Mouse (Mus musculus): ENCODE results near the gene Upb1. TPM values are rescaled to one million over a fixed set of nuclear protein-coding genes. Genes with fewer than 3 reads are reported as not detected.
"Not testable (repeated sequence)": the region's sequence is repeated elsewhere in the genome, so short reads cannot be mapped to it uniquely, and the experiment has no call there.

The Upb1 gene
- polyA plus RNA-seq, 1 experiment from 2014 or later: 0.10 TPM

- H3K4me2 ChIP-seq: no peak overlapping the region
- no peaks in the 10 kb centered on the region for H3K27me3 ChIP-seq
- no peak overlapping the region for H3K9ac ChIP-seq
- 91% methylated on average over 8 of the region's 8 CpGs for WGBS
- H3K27ac ChIP-seq: no peak overlapping the region
- H3K4me3 ChIP-seq: no peak overlapping the region
- H3K4me1 ChIP-seq (replicated peaks): peaks cover 6% of the 10 kb centered on the region; the same call in 1 of the 2 replicates
- H3K36me3 ChIP-seq: no peaks in the 10 kb centered on the region
- ATAC-seq (ENCODE audit: low FRiP score): no peak
- H3K9me3 ChIP-seq: no peaks in the 10 kb centered on the region
These were observed 5.0 kb downstream of the Upb1 start for GRCm38 (mm10) chr10:75405916-75406315.

GRCm38 (mm10) chr10:75406755-75407154 is 5.8 kb downstream of the Upb1 start:
- H3K9ac ChIP-seq: no peak overlapping the region
- no peak overlapping the region for H3K4me2 ChIP-seq
- no peak overlapping the region for H3K27ac ChIP-seq
- no peaks in the 10 kb centered on the region for H3K36me3 ChIP-seq
- H3K9me3 ChIP-seq: no peaks in the 10 kb centered on the region
- no peaks in the 10 kb centered on the region for H3K27me3 ChIP-seq
- H3K4me1 ChIP-seq (replicated peaks): peaks cover 11% of the 10 kb centered on the region
- ATAC-seq (ENCODE audit: low FRiP score): no peak
- WGBS: 50% methylated on average over 13 of the region's 13 CpGs
- H3K4me3 ChIP-seq: no peak overlapping the region

- H3K27ac ChIP-seq: no peak overlapping the region
- H3K4me1 ChIP-seq (replicated peaks): peaks cover 11% of the 10 kb centered on the region
- no peak for ATAC-seq (ENCODE audit: low FRiP score)
- no peak overlapping the region for H3K4me3 ChIP-seq
- no peaks in the 10 kb centered on the region for H3K27me3 ChIP-seq
- no peak overlapping the region for H3K4me2 ChIP-seq
- no peak overlapping the region for H3K9ac ChIP-seq
- no peaks in the 10 kb centered on the region for H3K9me3 ChIP-seq
- H3K36me3 ChIP-seq: no peaks in the 10 kb centered on the region
- WGBS: 88% methylated on average over 4 of the region's 4 CpGs
These were observed 6.8 kb downstream of the Upb1 start for GRCm38 (mm10) chr10:75407741-75408140.

GRCm38 (mm10) chr10:75411343-75412113 is 10.6 kb downstream of the Upb1 start:
- not testable (repeated sequence) for H3K9me3 ChIP-seq; H3K27me3 ChIP-seq; H3K36me3 ChIP-seq; ATAC-seq (ENCODE audit: low FRiP score); H3K4me3 ChIP-seq; H3K27ac ChIP-seq; H3K4me2 ChIP-seq
- Histone ChIP-seq H3K9ac (peak overlapping the region; percentile 24; the same call in 1 of the 2 replicates), H3K4me1 (replicated peaks) (peaks cover 11% of the 10 kb centered on the region)
- WGBS: 33% methylated on average over 9 of the region's 10 CpGs

GRCm38 (mm10) chr10:75412114-75413103 is 11.5 kb downstream of the Upb1 start:
- Histone ChIP-seq H3K9ac (peak overlapping the region; percentile 43; the same call in 1 of the 2 replicates), H3K27me3 (no peaks in the 10 kb centered on the region), H3K27ac (no peak overlapping the region), H3K9me3 (no peaks in the 10 kb centered on the region), H3K4me2 (0 out of 2 replicates have a peak overlapping the region, but pooled peaks have one; percentile 17), H3K4me1 (replicated peaks) (peaks cover 8% of the 10 kb centered on the region), H3K36me3 (no peaks in the 10 kb centered on the region), H3K4me3 (no peak overlapping the region)
- 64% methylated on average over 27 of the region's 27 CpGs for WGBS
- no peak for ATAC-seq (ENCODE audit: low FRiP score)

- WGBS: 90% methylated on average over 7 of the region's 7 CpGs
- Histone ChIP-seq H3K4me1 (replicated peaks) (peaks cover 8% of the 10 kb centered on the region), H3K4me3 (no peak overlapping the region)
These were observed 14.0 kb downstream of the Upb1 start for GRCm38 (mm10) chr10:75414925-75415324.

GRCm38 (mm10) chr10:75417363-75418042 is 16.6 kb downstream of the Upb1 start:
- whole genome bisulfite sequencing: 92% methylated on average over 8 of the region's 8 CpGs
- ATAC-seq (ENCODE audit: low FRiP score): no peak
- Histone ChIP-seq H3K4me2 (no peak overlapping the region), H3K4me3 (no peak overlapping the region), H3K9me3 (no peaks in the 10 kb centered on the region), H3K36me3 (no peaks in the 10 kb centered on the region), H3K27me3 (no peaks in the 10 kb centered on the region), H3K27ac (no peak overlapping the region), H3K9ac (no peak overlapping the region), H3K4me1 (replicated peaks) (no peaks in the 10 kb centered on the region; the same call in 1 of the 2 replicates)

More at GRCm38 (mm10) chr10:75414925-75415324, 14.0 kb downstream of the Upb1 start:
- H3K27ac ChIP-seq: no peak overlapping the region
- no peak overlapping the region for H3K9ac ChIP-seq
- no peak overlapping the region for H3K4me2 ChIP-seq
- H3K36me3 ChIP-seq: no peaks in the 10 kb centered on the region
- ATAC-seq (ENCODE audit: low FRiP score): no peak
- no peaks in the 10 kb centered on the region for H3K27me3 ChIP-seq
- H3K9me3 ChIP-seq: no peaks in the 10 kb centered on the region

- Histone ChIP-seq H3K4me3 (no peak overlapping the region), H3K9ac (no peak overlapping the region), H3K9me3 (no peaks in the 10 kb centered on the region; the same call in 1 of the 2 replicates), H3K4me2 (no peak overlapping the region), H3K4me1 (replicated peaks) (no peaks in the 10 kb centered on the region), H3K27me3 (no peaks in the 10 kb centered on the region), H3K36me3 (no peaks in the 10 kb centered on the region), H3K27ac (no peak overlapping the region)
- WGBS: 76% methylated on average over 4 of the region's 4 CpGs
- no peak for ATAC-seq (ENCODE audit: low FRiP score)
These were observed 17.8 kb downstream of the Upb1 start for GRCm38 (mm10) chr10:75418747-75419146.

GRCm38 (mm10) chr10:75424498-75424901 is 23.6 kb downstream of the Upb1 start:
- Histone ChIP-seq H3K36me3 (no peaks in the 10 kb centered on the region), H3K4me3 (no peak overlapping the region), H3K4me2 (no peak overlapping the region), H3K27me3 (no peaks in the 10 kb centered on the region), H3K27ac (no peak overlapping the region), H3K9ac (no peak overlapping the region), H3K9me3 (no peaks in the 10 kb centered on the region; the same call in 1 of the 2 replicates), H3K4me1 (replicated peaks) (no peaks in the 10 kb centered on the region)
- 91% methylated on average over 10 of the region's 10 CpGs for WGBS
- ATAC-seq (ENCODE audit: low FRiP score): no peak

GRCm38 (mm10) chr10:75428049-75429003 is 27.4 kb downstream of the Upb1 start:
- H3K4me2 ChIP-seq: no peak overlapping the region

GRCm38 (mm10) chr10:75429004-75429380 is 28.1 kb downstream of the Upb1 start:
- Histone ChIP-seq H3K27ac (no peak overlapping the region), H3K36me3 (no peaks in the 10 kb centered on the region), H3K4me3 (no peak overlapping the region), H3K9ac (no peak overlapping the region), H3K27me3 (no peaks in the 10 kb centered on the region), H3K4me2 (no peak overlapping the region), H3K4me1 (replicated peaks) (no peaks in the 10 kb centered on the region), H3K9me3 (no peaks in the 10 kb centered on the region)
- no peak for ATAC-seq (ENCODE audit: low FRiP score)
- WGBS: 87% methylated on average over 6 of the region's 6 CpGs

More at GRCm38 (mm10) chr10:75428049-75429003, 27.4 kb downstream of the Upb1 start:
- Histone ChIP-seq H3K27me3 (no peaks in the 10 kb centered on the region), H3K36me3 (no peaks in the 10 kb centered on the region), H3K4me3 (no peak overlapping the region), H3K4me1 (replicated peaks) (no peaks in the 10 kb centered on the region), H3K9ac (no peak overlapping the region), H3K27ac (no peak overlapping the region), H3K9me3 (no peaks in the 10 kb centered on the region; the same call in 1 of the 2 replicates)
- ATAC-seq (ENCODE audit: low FRiP score): no peak
- 83% methylated on average over 13 of the region's 13 CpGs for WGBS
